Mouse (Mus musculus) ovary, postnatal 36 days (tissue): ENCODE results near the gene Lclat1.

Experiments
- DNase-seq: peaks from one replicate; pipeline ENCODE4 v3.0.0; 2022; ENCODE audit warnings: low spot score, mixed read lengths

The Lclat1 gene

GRCm38 (mm10) chr17:73091368-73091767 lies 16.4 kb upstream of the Lclat1 start:
- DNase-seq = no peak

- DNase-seq = no peak
Measured at GRCm38 (mm10) chr17:73092103-73093097, 15.4 kb upstream of the Lclat1 start.

GRCm38 (mm10) chr17:73095070-73095469 lies 12.7 kb upstream of the Lclat1 start:
- no peak for DNase-seq

DNA sequence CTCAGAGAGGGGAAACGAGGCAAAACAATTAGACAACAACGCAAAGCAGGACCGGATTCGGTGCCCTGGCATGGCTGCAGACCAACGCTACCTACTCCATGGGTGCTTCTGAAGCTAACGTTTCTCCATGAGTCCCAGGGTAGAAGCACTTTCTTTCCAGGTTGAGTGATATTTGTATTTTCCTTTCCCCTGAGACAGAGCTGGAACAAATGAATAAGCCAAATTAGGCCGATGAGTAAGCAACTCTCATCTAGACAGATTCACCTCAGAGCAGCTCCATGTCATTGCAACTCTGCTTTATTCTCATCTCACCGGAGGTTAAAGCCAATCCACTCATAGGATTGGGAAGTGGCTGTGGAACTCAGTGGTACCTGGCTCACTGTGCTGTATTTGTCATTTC lies 12.2 kb upstream of the Lclat1 start:
- no peak for DNase-seq

- DNase-seq = no peak
Measured at GRCm38 (mm10) chr17:73096484-73096883, 11.3 kb upstream of the Lclat1 start.

DNA sequence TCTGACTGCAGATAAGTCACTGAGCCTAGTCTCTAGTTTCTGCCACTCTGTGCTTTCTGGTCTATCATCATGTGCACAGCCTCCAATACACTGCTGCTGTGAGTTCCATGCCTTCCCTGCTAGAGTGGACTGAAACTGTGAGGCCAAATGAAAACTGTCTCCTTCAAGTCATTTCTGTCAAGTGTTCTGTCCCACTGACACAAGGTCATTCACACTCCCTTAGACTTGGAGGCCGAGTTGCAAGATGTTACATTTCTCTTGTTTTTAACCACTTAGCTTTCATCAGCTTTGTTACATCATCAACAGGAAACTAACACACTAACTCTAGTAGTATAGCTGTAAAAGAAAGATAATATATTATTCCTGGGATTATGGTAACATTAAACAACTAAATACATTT lies 9.1 kb upstream of the Lclat1 start:
- no peak for DNase-seq

DNA sequence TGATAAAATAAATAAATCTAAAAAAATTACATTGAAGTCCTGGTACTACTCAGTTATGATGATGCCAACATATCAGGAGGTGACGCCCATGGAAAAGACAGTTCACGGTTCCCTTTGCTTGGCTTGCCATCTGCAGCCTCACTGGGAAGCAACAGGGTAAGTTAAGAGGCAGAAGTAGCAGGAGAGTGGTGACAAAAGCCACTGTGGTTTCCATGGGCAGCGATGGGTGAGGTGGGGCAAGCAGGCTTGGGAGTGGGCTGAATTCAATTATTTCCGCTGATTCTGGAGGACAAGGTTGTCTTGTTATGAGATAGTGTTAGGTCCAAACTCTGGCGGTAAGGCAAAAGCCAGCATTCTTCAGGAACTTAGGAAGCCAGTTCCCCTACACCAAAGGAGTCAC lies 7.4 kb upstream of the Lclat1 start:
- no peak for DNase-seq

DNA sequence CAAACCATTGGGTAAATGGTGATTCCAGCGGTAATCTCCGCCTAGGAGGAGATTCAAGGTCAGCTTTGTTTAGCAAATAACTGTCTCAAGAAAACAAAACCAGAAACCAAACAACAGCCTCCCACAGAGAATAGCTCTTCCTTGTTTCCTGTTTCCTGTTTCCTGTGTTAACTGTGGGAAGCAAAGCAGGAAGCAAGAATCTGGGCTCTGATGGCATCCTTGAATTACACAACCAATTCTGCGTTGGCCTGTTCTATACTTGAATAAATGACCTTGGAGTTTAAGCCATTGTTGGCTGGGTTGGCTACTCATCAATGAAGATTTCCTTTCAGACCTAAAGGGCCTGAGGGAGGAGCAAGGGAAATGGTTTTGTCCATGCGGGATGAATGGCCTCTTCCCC lies 5.2 kb upstream of the Lclat1 start:
- no peak for DNase-seq

- no peak for DNase-seq
Measured at GRCm38 (mm10) chr17:73108170-73108887, 544 bp downstream of the Lclat1 start.

- no peak for DNase-seq
Measured at GRCm38 (mm10) chr17:73108888-73109259, 1.1 kb downstream of the Lclat1 start.

GRCm38 (mm10) chr17:73112128-73112527 lies 4.3 kb downstream of the Lclat1 start:
- no peak for DNase-seq

- no peak for DNase-seq
Measured at GRCm38 (mm10) chr17:73112601-73113000, 4.8 kb downstream of the Lclat1 start.

- DNase-seq = no peak
Measured at GRCm38 (mm10) chr17:73113230-73113629, 5.4 kb downstream of the Lclat1 start.

GRCm38 (mm10) chr17:73118134-73118533 lies 10.3 kb downstream of the Lclat1 start:
- DNase-seq = no peak

DNA sequence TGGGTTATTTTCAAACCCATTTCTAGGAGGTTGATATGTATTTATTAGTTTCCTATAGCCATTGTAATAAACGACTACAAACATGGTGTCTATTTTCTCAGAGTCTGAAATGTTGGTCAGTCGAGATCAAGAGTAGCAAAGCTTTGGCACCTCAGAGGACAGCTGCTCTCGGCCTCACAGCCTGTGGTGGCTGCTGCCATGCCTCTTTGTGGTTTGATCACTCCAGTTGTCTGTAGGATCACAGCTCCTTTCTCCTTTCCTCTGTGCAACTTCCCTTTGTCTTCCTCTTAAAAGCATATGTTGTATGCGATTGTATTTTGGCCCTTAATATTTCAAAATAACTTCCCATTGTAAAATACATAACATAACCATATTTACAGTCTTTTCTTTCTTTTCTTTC lies 10.9 kb downstream of the Lclat1 start:
- DNase-seq = no peak

DNA sequence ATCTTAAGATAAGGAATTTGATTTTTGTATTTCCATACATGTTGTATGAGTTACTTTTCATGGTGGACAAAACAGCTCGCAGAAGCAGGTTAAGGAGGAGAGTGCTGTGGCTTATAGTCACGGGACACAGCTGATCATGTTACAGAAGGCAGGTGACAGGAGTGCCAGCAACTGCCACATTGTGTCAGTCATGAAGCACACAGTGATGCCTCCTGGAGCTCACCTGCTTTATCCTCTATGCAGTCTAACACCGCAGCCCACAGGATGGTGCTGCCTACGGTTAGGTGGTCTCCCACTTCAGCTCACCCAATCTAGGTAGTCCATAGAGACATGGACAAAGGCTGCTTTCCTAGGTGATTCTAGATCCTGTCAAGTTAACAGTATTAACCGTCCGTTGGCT lies 11.4 kb downstream of the Lclat1 start:
- no peak for DNase-seq

- no peak for DNase-seq
Measured at GRCm38 (mm10) chr17:73120545-73120944, 12.8 kb downstream of the Lclat1 start.

- DNase-seq = no peak
Measured at GRCm38 (mm10) chr17:73121726-73122125, 13.9 kb downstream of the Lclat1 start.

DNA sequence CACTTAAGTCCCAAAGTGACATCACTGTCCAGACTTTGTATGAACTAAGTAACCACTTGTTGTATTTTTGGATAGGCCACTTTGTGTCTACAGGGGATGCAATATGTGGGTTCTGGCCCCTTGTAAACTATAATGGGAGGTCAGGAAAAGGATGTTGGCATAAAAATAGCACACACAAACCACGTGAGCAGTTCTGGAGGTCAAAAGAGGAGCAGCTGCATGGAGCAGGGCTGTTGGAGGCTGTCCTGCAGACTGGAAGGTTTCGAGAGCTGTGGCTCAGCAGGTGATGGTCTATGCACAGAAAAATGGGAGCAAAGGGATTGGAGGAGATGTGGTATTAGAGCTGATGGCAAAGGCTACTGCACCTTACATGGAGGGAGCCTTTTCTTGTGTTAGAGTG lies 18.6 kb downstream of the Lclat1 start:
- DNase-seq = no peak

GRCm38 (mm10) chr17:73126903-73127302 lies 19.1 kb downstream of the Lclat1 start:
- no peak for DNase-seq

- no peak for DNase-seq
Measured at GRCm38 (mm10) chr17:73136562-73137484, 29.0 kb downstream of the Lclat1 start.

DNA sequence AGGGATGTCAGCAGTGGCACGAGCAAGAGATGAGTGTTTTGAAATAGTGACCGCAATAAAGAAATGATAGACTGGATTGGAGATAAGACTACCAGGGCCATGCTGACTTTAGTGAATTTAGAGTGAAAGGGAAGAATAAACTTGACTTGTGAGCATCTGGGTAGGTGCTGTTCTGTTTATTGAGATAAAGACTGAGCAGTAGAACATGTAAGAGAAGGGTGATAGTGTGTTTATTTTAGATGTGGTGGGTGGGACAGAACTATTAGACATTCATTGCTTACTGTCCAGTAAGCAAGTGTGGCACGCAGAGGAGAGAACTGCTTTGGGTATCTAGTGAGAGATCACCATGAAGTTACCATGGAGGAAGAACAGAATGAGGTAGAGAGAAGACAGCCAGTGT lies 30.4 kb downstream of the Lclat1 start:
- no peak for DNase-seq
